Mouse (Mus musculus) MEL-GATA-1-ER (cell line): ENCODE measurements at regions not wholly inside any gene's neighbourhood (a gene's known extent, or its start where the extent isn't known, plus 50 kb on each side); places are given as distances from the start of the nearest gene placed in this dataset.
A peak's percentile ranks its signal among the peaks of the same experiment; 100 is the strongest.

ENCODE experiments used
- DNase-seq: peaks from one replicate; pipeline ENCODE4 v3.0.0-alpha.2; 2012; ENCODE audit warnings: low read depth; ENCODE audit errors: extremely low read depth

- peak; percentile 33 for DNase-seq
These were observed 73.9 kb upstream of the Itm2a start for GRCm38 (mm10) chrX:107477066-107477465.

GRCm38 (mm10) chrX:107469242-107469641 is 66.1 kb upstream of the Itm2a start:
- no peak for DNase-seq
